Mouse (Mus musculus): ENCODE measurements around the gene Man2c1.

Gene Man2c1

GRCm38 (mm10) chr9:57130577-57131433 is at the start of gene Man2c1:
Gene Man2c1, plus strand, starts transcription at chr9:57130690.
- in situ Hi-C loops (cut with MboI, MseI), result loop anchor here in 1 of 2 experiments (5.0 kb wide), 1 partner anchor 59 kb away; the partner anchor contains the start of gene Sin3a

GRCm38 (mm10) chr9:57082236-57082635 is 48.3 kb upstream of the Man2c1 start:
- in situ Hi-C loops (cut with MboI, MseI), result no loop called here

- in situ Hi-C loops (cut with MboI, MseI), result no loop called here
These were observed 13.2 kb upstream of the Man2c1 start for GRCm38 (mm10) chr9:57117261-57117755.

GRCm38 (mm10) chr9:57129641-57130040 is 849 bp upstream of the Man2c1 start:
- in situ Hi-C loops (cut with MboI, MseI), result loop anchor here in 1 of 2 experiments (5.0 kb wide), 1 partner anchor 57 kb away; the partner anchor contains the start of gene Sin3a

- in situ Hi-C loops (cut with MboI, MseI), result no loop called here
These were observed 6.8 kb downstream of the Man2c1 start for GRCm38 (mm10) chr9:57137246-57137645.

GRCm38 (mm10) chr9:57137777-57138176 is 7.3 kb downstream of the Man2c1 start:
- in situ Hi-C loops (cut with MboI, MseI), result no loop called here

GRCm38 (mm10) chr9:57138507-57138906 is 8.0 kb downstream of the Man2c1 start:
- in situ Hi-C loops (cut with MboI, MseI), result no loop called here

- in situ Hi-C loops (cut with MboI, MseI), result no loop called here
These were observed 8.6 kb downstream of the Man2c1 start for GRCm38 (mm10) chr9:57139110-57139509.

- in situ Hi-C loops (cut with MboI, MseI), result no loop called here
These were observed 9.1 kb downstream of the Man2c1 start for GRCm38 (mm10) chr9:57139571-57139970.

- in situ Hi-C loops (cut with MboI, MseI), result no loop called here
These were observed 11.2 kb downstream of the Man2c1 start for GRCm38 (mm10) chr9:57141417-57142353.

GRCm38 (mm10) chr9:57143212-57143611 is 12.7 kb downstream of the Man2c1 start:
- in situ Hi-C loops (cut with MboI, MseI), result no loop called here

GRCm38 (mm10) chr9:57144830-57145229 is 14.3 kb downstream of the Man2c1 start:
- in situ Hi-C loops (cut with MboI, MseI), result no loop called here

GRCm38 (mm10) chr9:57146451-57147066 is 16.1 kb downstream of the Man2c1 start:
- in situ Hi-C loops (cut with MboI, MseI), result no loop called here

- in situ Hi-C loops (cut with MboI, MseI), result no loop called here
These were observed 17.0 kb downstream of the Man2c1 start for GRCm38 (mm10) chr9:57147205-57148143.

GRCm38 (mm10) chr9:57148144-57148878 is 17.8 kb downstream of the Man2c1 start, which contains the start of gene Neil1:
Gene Neil1, minus strand, starts transcription at chr9:57148305.
- in situ Hi-C loops (cut with MboI, MseI), result no loop called here

- in situ Hi-C loops (cut with MboI, MseI), result no loop called here
These were observed 18.5 kb downstream of the Man2c1 start for GRCm38 (mm10) chr9:57149021-57149420.

GRCm38 (mm10) chr9:57150192-57150591 is 19.7 kb downstream of the Man2c1 start:
- in situ Hi-C loops (cut with MboI, MseI), result no loop called here

GRCm38 (mm10) chr9:57152331-57152730 is 21.8 kb downstream of the Man2c1 start:
- in situ Hi-C loops (cut with MboI, MseI), result no loop called here

GRCm38 (mm10) chr9:57156383-57156782 is 25.9 kb downstream of the Man2c1 start:
- in situ Hi-C loops (cut with MboI, MseI), result no loop called here

Measured in T-helper 17 cell (primary cell).